Mouse (Mus musculus) layer of hippocampus, postnatal 36 days (tissue): ENCODE results near the gene Apod. TPM values are rescaled to one million over a fixed set of nuclear protein-coding genes. Genes with fewer than 3 reads are reported as not detected.

Source experiments
- DNase-seq, 2 experiments: peaks; one replicate each; pipeline ENCODE4 v3.0.0; 2022
- microRNA-seq, 2 experiments: library from miRNA; unstranded; fragments of <30 nt; microRNA quantifications; one replicate each; pipeline ENCODE4 v1.2.0; 2021
- total RNA-seq, 2 experiments: library from RNA; stranded (reverse); gene quantifications; 2 replicates each; pipeline ENCODE4 v1.2.3; 2021

The Apod gene
- total RNA-seq, 2 experiments from 2014 or later, result 103 to 127 TPM

DNA sequence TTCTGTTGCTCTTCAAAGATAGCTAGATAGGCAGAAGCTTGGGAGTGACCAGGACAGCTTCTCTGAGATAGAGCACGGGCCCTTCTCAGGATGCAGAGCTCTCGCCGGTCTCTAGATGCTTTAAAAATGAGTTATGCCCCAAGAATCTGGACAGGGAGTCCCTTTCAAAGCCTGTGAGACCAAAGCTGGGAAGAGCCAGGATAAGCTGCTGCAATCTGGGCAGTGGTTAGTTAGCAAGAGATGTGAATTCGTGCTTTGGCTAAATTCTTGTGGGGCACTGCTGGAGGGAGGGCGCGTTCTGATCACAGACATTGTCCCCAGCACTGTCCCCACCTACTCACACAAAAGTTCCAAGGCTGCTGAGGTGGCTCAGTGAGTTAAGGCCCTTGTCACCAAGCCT, 36.0 kb downstream of the Apod start:
- no peak for DNase-seq

DNA sequence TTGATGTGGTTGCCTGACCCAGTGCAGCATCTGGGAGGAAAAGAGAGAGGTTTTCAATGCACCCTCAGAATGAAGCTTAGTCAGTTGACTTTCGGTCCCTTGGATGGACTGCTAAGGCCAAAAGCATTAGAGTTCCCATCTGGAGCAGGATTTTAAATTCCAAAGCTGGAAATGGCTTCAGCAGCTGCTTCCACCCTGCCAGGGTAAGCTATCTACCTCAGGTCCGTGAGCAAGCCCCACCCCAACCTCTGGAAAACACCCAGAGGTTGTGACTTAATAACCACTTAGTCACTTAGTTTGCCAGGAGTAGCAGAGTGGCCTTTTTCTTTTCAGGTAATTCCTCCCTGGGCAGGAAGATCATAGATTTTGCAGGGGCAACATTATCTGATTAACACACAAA, 36.5 kb downstream of the Apod start:
- DNase-seq, result no peak

DNA sequence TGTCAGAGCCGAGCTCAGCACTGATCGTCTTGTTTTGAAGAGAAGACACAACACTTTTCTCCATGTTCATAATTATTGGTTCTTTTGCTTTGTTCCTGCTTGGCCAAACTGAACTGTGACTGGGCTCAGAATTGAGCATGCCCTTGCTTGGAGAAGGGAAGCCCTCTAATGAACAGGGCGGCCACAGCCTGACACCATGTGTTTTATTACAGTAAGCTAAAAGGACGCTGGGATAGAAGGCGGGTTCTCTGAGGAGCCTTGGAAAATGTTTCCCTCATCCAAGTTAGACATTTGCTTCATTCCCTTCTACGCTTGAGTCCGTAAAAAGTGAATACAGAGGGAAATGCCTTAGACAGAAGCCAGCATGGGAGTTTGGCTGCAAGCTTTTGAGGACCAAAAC, 37.6 kb downstream of the Apod start:
- no peak for DNase-seq

DNA sequence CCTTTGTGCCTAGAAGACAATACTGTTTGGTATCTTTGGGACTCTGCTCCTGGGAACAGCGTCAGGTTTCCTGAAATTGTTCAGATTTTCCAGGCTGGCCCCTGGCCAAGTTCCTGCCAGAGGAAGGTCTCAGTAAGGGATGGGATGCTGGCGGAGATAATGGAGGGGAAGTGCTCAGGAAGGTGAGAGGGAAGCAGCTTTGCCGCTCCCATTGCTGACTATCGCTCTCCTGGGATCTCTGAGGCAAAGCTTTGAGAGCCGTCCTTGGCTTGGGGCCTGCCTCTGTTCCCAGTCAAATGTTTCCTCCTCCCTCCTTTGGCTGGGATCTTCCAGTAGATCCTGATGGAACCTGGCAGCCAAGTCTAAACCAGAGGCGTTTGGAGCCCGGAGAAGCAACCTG, 38.1 kb downstream of the Apod start:
- no peak for DNase-seq

DNA sequence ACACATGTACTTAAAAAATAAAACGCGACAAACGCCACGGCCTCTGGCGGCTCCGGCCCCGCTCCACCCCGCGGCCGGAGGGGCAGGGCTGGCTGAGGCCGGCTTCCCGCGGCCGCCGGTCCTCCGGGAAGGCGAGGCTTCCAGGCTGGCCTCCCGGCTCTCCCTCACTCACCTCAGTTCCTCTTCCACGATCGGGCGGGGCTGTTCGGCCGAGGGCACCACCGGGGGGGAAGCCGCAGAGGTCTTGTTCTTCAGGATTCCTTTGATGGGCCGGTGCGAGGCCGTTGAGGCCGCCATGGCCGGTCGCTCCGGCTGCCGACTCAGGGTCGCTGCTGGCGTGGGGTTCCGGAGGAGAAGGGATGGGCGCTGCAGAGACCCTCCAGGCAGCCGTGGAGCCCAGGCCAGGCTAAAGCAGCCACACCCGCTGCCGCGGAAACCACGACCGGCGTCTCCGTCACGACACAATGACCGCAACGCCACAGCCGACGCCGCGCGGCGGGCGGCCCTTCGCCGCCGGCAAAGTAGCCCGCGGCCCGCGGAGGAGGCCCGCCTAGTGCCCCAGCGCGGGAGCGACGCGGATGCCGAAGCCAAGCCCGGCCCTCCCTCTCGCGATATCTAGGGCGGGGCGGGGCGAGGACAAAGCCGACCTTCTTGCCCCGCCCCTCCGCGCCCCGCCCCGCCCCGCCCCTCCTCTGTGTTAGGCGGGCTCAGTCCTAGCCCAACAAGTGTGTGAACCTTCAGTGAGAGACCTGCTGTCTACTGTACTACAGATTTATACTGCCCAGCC, 39.7 kb downstream of the Apod start, which contains the start of gene Ppp1r2:
Ppp1r2 (minus strand) TSS at position 604 of the 787 bp plus-strand sequence.
- DNase-seq, result peak; percentile 85 to 88

DNA sequence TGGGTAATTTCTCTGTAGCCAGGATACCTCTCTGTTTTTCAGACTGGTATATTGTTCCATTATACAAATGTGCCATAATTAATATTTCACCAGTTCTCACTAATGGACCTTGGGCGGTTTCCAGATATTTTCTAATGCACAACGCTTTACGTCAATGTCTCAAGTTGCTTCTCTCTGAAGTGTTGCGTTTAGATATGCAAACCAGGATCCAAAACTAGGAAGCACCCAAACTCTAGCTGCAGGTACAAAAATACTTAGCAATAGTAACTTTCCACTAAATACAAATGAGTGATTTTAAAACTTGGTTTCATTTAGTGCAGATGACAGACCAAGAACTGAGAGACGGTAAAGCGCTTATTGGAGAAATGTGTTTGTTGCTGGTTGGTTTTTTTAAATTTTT, 40.5 kb downstream of the Apod start:
- DNase-seq, result no peak

DNA sequence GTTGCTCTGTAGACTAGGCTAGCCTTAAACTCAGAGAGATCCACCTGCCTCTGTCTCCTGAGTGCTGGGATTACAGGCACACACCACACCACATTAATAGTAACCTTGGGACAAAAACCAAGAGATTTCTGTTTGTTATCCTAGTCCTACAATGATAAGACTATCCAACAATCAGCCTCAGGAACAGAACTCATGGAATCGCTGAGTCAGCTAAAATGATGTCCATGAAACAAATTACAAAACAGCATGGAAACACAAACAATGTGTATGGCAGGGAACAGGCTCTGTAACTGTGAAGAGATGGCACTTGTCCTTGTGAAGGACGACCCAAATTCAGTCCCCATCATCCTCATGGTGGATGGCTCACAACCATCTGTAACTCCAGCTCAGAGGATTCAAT, 47.9 kb downstream of the Apod start:
- no peak for DNase-seq

DNA sequence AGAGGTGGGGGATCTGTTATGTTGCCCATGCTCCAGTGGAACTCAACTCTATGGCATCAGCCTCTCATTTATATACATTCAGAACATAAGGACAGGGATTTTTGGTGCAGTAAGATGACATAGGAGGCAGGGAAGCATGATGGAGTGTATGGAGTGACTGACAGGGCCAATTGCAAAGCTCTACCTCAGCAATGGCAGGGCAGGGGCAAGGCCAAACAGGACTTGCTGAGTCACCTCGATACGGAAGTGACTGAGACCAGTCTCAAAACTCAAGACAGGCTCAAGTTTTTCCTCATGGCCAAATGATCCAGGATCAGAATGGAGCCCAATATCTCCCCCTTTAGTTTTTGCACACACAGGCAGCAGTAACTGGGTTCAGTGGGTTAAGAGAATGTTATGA, 58.5 kb downstream of the Apod start:
- DNase-seq, result no peak

DNA sequence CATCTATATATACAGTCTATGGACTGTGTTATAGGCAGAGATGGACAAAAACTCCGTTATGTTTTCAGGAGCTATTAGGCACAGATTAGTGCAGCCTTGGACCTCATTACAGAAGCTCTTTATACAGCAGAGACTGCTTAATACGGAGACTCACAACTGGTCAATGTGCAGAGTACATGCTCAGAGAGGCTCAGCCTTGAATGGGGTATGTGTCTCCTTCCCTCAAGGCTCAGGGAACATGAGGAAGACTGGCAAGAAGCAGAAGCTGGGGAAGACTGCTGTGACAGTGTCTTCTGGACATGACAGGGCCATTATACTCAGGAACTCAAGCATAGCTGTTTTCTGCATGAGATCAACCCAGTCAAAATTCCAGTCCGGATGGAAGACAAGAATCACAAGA, 58.9 kb downstream of the Apod start:
- DNase-seq, result no peak

DNA sequence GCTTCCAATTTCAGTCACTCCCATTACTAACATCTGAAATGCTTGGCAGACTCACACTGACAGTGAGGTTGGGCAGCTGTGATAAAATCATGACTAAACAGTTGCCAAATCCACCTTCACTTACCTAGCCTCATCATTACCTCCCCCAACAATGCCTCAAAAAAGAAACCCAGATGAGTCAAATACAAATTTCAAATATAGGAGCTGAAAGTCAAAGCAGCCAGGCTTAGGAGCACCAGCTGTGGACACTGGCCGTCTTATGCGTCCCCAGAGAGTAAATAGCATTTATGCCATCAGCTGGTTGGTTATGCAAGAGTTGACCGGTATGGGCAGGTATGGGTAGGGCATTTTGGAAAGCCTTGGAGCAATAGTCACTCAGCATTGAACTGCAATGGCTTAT, 65.2 kb downstream of the Apod start:
- no peak for DNase-seq

DNA sequence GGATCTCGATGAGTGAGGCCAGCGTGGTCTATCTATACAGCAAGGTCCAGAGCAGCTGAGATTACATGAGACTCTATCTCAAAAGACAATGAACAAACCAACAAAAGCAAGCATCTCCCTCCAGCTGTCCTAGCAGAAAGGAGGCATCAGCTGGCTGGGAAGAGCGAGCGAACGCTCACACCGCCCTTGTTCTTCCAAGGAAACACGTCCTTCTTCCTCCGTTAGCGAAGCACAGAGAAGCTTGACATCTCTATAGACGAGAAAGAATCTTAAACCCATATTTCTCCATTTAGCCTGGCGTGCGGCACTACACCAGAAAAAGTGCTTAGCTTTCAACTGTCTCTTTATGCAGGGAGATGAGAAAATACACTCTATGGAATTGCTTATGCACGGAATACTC, 65.9 kb downstream of the Apod start:
- DNase-seq, result no peak

DNA sequence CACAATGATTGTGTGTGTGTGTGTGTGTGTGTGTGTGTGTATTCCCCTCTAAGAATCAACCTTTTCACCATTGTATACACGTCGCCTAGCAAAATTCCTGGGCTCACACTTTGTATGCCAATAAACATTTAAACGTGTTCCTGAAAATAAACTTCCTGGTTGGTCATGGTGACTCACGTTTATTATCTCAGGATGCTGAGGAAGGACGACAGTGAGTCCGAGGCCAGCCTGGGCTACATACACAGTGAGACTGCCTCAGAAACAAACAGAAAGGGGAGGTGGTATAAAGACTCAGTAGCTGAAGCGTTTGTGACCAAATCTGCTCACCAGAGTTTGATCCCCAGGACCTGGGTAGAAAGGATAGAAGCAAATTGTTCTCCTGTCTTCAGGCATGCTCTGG, 67.2 kb downstream of the Apod start:
- no peak for DNase-seq

Small RNAs within 50 kb of the gene (microRNA-seq; reads per million reads assigned to microRNA genes)
- gene Gm27415, result 0 reads per million in 2 experiments

Other genes starting within 250 kb of the Apod start
- 10 to 100 TPM; 16.3 to 17.8 TPM for gene Xxylt1, start 233.4 kb downstream of the Apod start, total RNA-seq
- 100 to 1,000 TPM; 131 to 145 TPM for gene Acap2, start 113.6 kb downstream of the Apod start, total RNA-seq
- 10 to 100 TPM; 92.4 to 97.8 TPM for gene Ppp1r2, start 39.5 kb downstream of the Apod start, total RNA-seq
- gene Bdh1, start 107.5 kb upstream of the Apod start, total RNA-seq, result 100 to 1,000 TPM in 1 of 2 experiments, 10 to 100 TPM in 1; 94.4 to 105 TPM